Mouse (Mus musculus) C2C12 (cell line): Measurements from ENCODE around the gene Plekha8.

Experiments used
- CTCF ChIP-seq: IDR thresholded peaks from one replicate; pipeline ENCODE4 v1.5.1; 2011; ENCODE audit not compliant: control insufficient read depth, insufficient read depth, insufficient read length
- FOSL1 ChIP-seq: IDR thresholded peaks from one replicate; pipeline ENCODE4 v1.8.0; 2011; ENCODE audit warnings: mild to moderate bottlenecking, low read length; ENCODE audit not compliant: poor library complexity, insufficient read depth, severe bottlenecking
- MAX ChIP-seq: IDR thresholded peaks from one replicate; pipeline ENCODE4 v1.6.1; 2011; ENCODE audit warnings: mild to moderate bottlenecking, control low read depth
- MYOD1 ChIP-seq: IDR thresholded peaks from one replicate; pipeline ENCODE4 v1.6.1; 2011; ENCODE audit warnings: low read depth; ENCODE audit not compliant: control insufficient read depth, insufficient read length
- MYOG ChIP-seq: IDR thresholded peaks from one replicate; pipeline ENCODE4 v1.6.1; 2011; ENCODE audit not compliant: control insufficient read depth, insufficient read length; ENCODE audit errors: extremely low read depth
- USF1 ChIP-seq: IDR thresholded peaks from one replicate; pipeline ENCODE4 v1.6.1; 2011; ENCODE audit warnings: low read depth, mild to moderate bottlenecking, control low read depth, moderate library complexity

DNA sequence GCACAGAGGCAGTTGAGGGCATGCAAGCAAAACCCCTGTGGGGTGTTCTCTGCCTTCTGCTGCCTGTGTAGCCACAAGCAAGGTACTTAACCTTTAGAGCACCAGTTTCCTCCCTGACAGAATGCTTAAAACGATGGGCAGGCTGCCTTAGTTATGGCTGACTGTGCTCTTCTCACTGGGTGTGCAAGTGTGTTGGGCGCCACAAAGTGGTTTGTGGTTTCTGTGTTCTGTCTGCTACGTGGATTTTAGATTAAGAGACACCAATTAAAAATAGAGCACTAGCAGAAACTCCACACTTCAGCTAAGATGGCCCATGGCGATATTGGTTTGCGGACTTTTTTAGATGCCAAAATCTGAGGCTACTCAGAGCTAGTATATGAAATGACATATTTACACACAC, 90.2 kb downstream of the Plekha8 start:
- TF ChIP-seq CTCF (no peak), MAX (no peak), MYOD1 (no peak), MYOG (no peak), USF1 (no peak), FOSL1 (no peak)
